Mouse (Mus musculus) forebrain, postnatal 0 days (tissue): ENCODE measurements at regions not wholly inside any gene's neighbourhood (a gene's known extent, or its start where the extent isn't known, plus 50 kb on each side); places are given as distances from the start of the nearest gene placed in this dataset.

ENCODE experiments used
- ATAC-seq: fragments of 200-750 bp; cut with Nextera tagmentation; 2 replicates; pipeline ENCODE4 v1.8.0; 2017; ENCODE audit warnings: mild to moderate bottlenecking, moderate library complexity
- DNase-seq: peaks from one replicate; pipeline ENCODE4 v3.0.0-alpha.2; 2015
- H3K27ac ChIP-seq: fragments of 300-500 bp; sonication (generic); 2 replicates; pipeline ENCODE4 v1.5.1; 2014; ENCODE audit warnings: low read depth, mild to moderate bottlenecking, antibody characterized with exemption, low read length, moderate library complexity, mixed read lengths
- H3K27me3 ChIP-seq: fragments of 300-500 bp; sonication (generic); 2 replicates; pipeline ENCODE4 v1.6.1; 2014; ENCODE audit warnings: mild to moderate bottlenecking, low read length, mixed read lengths; ENCODE audit not compliant: insufficient read depth
- H3K36me3 ChIP-seq: fragments of 300-500 bp; sonication (generic); 2 replicates; pipeline ENCODE4 v1.6.1; 2014; ENCODE audit warnings: mild to moderate bottlenecking, moderate library complexity; ENCODE audit not compliant: insufficient read depth
- H3K4me1 ChIP-seq: fragments of 300-500 bp; sonication (generic); 2 replicates; pipeline ENCODE4 v1.6.1; 2014; ENCODE audit warnings: antibody characterized with exemption; ENCODE audit not compliant: insufficient read depth
- H3K4me2 ChIP-seq: fragments of 300-500 bp; sonication (generic); 2 replicates; pipeline ENCODE4 v1.6.1; 2014; ENCODE audit warnings: low read depth, mild to moderate bottlenecking, moderate library complexity
- H3K4me3 ChIP-seq: fragments of 300-500 bp; sonication (generic); 2 replicates; pipeline ENCODE4 v1.5.1; 2014; ENCODE audit warnings: low read depth, low read length, mixed read lengths
- H3K9ac ChIP-seq: fragments of 300-500 bp; sonication (generic); 2 replicates; pipeline ENCODE4 v1.6.1; 2014; ENCODE audit warnings: mild to moderate bottlenecking
- H3K9me3 ChIP-seq: fragments of 300-500 bp; sonication (generic); 2 replicates; pipeline ENCODE4 v1.6.1; 2016; ENCODE audit warnings: low read length
- CTCF ChIP-seq: sonication (generic); IDR thresholded peaks from 2 replicates; pipeline ENCODE4 v1.5.1; 2016; ENCODE audit warnings: antibody characterized with exemption, control low read depth, low read depth
- WGBS: fragments of 180-500 bp; shearing (Covaris S2); extraction: QIAGEN DNeasy Blood & Tissue Kit; methylation state at CpG from one replicate; pipeline ENCODE4 v1.1.7; 2014; 5-methylcytosine and 5-hydroxymethylcytosine counted together

DNA sequence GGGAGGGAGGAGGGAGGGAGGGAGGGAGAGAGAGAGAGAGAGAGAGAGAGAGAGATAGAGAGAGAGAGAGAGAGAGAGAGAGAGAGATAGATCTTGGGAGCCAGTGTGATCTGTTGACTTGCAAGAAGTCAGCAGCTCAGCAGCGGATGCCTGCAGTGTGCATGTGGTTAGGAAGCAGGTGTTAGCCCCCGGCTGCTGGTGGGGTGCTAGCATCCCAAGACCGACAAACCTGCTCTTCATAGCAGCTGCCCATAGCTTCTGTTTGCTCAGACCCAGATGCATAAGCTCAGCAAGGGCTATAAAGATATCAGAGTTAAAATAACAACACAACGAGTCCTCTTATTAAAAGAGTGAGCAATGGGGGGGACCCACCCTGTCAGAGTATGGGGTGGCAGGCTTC lies 88.7 kb upstream of the Hdac4 start:
- 79% methylated on average over 4 of the region's 4 CpGs for WGBS
- Histone ChIP-seq H3K27ac (no peak overlapping the region), H3K4me1 (no peaks in the 10 kb centered on the region), H3K27me3 (no peaks in the 10 kb centered on the region), H3K4me2 (no peak overlapping the region), H3K9ac (no peak overlapping the region), H3K4me3 (no peak overlapping the region), H3K9me3 (no peaks in the 10 kb centered on the region), H3K36me3 (no peaks in the 10 kb centered on the region)
- DNase-seq (no peak), ATAC-seq (no peak)
- TF ChIP-seq CTCF, result no peak

DNA sequence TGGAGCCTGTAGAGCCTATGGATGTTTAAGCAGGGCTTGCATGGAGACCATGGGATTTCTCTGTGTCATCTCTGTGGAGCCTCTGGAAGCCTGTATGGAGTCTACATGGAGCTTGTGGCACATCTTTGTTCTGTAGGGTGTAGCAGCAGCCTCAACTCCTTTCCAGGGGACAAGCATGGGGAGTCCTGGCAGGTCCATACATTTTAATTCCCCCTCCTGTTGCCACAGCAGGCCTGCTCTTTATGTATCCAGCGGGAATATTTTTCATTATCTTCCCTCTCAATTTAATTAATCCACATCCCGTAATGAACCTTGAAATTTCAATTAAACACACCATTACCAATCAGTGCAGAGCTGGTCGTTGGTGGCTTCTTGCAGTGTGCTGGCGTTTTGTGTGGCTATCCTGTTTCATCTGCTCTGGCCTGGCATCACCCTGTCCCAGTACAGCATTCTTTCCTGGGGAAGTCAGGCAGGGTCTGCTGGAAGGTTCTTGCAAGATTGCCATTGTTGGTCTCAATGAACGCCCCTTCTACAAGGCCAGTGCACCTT lies 81.8 kb upstream of the Hdac4 start:
- Histone ChIP-seq H3K4me2 (no peak overlapping the region), H3K9me3 (no peaks in the 10 kb centered on the region), H3K27ac (no peak overlapping the region), H3K36me3 (no peaks in the 10 kb centered on the region), H3K4me1 (no peaks in the 10 kb centered on the region), H3K9ac (no peak overlapping the region), H3K27me3 (no peaks in the 10 kb centered on the region), H3K4me3 (no peak overlapping the region)
- ATAC-seq, result no peak
- no peak for DNase-seq
- TF ChIP-seq CTCF, result no peak
- 67% methylated on average over 5 of the region's 5 CpGs for WGBS

DNA sequence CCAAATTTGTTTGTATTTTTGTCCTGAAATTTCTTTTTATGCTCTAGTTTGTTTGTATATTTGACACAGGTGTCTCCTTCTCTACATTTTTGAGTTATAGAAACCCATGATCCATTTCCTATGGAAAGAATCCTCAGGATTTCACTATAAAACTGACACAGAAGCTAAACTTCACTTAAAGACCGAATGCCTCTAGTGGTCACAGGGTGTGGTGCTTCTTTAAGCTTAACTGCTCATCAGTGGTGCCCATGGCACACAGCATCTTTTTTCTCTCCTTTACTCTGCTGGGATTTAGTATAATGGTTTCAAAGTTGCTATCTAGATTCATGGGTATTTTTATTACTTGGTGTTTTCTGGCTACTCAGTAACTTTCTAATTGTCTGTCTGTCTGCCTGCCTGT lies 79.9 kb upstream of the Hdac4 start:
- no peak overlapping the region for H3K4me2 ChIP-seq
- no peak overlapping the region for H3K27ac ChIP-seq
- ATAC-seq, result no peak
- peak; percentile 40 for TF ChIP-seq CTCF
- no peak overlapping the region for H3K9ac ChIP-seq
- no peak overlapping the region for H3K4me3 ChIP-seq
- no peaks in the 10 kb centered on the region for H3K36me3 ChIP-seq
- no peaks in the 10 kb centered on the region for H3K27me3 ChIP-seq
- no peak for DNase-seq
- WGBS, result 69% methylated on average over 1 of the region's 1 CpGs
- no peaks in the 10 kb centered on the region for H3K4me1 ChIP-seq
- H3K9me3 ChIP-seq, result no peaks in the 10 kb centered on the region

DNA sequence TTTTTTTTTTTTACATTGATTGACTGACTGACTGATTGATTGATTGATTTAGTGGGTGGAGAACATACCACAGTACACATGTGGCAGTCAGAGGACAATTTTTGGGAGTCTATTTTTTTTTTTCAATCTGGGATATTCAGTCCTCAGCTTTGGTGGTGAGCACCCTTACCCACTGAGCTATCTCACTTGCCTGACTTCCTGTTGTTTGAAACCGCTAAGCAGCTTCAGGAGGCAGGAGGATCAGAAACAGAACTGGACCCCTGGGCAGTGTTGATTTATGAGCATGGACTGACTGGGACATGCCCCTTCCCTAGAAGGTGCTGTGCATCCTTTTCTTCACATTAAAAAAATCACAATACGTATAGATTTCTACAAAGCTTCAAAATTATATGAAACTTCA lies 78.3 kb upstream of the Hdac4 start:
- Histone ChIP-seq H3K27ac (no peak overlapping the region), H3K4me3 (no peak overlapping the region), H3K27me3 (no peaks in the 10 kb centered on the region), H3K4me1 (0 out of 2 replicates have a peak, but pooled peaks cover 4% of the 10 kb centered on the region), H3K36me3 (no peaks in the 10 kb centered on the region), H3K9me3 (no peaks in the 10 kb centered on the region), H3K4me2 (no peak overlapping the region), H3K9ac (no peak overlapping the region)
- ATAC-seq (no peak), DNase-seq (no peak)
- TF ChIP-seq CTCF, result no peak
- 91% methylated on average over 2 of the region's 2 CpGs for WGBS

DNA sequence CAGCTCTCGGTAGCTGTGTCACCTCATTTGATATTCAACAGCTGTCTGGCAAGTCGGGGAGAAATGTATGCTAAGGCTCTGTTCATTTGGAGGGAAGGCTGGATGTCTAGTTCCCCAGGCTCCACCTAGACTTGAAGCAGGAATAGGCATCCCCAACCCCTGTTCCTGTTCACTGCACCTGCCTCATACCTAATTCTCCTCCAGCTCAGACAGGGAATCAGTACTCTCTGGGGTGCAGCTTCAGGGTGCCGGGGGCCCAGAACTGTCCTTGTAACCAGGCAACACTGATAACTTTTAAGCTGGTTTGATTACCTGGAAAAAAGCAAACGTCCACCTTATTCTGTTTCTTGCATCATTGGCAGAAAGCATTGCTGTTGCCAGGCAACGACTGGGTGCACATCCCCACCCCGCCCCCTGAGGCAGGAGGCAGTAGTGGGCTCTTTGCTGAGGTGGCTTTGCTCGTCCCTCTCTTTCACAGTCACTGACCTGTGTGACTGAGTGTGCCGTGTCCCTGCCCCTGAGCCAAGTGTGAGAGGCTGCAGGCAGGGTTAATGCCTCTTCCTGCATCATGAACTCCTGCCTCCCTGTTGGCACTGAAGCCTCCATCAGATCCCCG lies 76.3 kb upstream of the Hdac4 start:
- H3K36me3 ChIP-seq, result no peaks in the 10 kb centered on the region
- WGBS, result 33% methylated on average over 9 of the region's 9 CpGs

DNA sequence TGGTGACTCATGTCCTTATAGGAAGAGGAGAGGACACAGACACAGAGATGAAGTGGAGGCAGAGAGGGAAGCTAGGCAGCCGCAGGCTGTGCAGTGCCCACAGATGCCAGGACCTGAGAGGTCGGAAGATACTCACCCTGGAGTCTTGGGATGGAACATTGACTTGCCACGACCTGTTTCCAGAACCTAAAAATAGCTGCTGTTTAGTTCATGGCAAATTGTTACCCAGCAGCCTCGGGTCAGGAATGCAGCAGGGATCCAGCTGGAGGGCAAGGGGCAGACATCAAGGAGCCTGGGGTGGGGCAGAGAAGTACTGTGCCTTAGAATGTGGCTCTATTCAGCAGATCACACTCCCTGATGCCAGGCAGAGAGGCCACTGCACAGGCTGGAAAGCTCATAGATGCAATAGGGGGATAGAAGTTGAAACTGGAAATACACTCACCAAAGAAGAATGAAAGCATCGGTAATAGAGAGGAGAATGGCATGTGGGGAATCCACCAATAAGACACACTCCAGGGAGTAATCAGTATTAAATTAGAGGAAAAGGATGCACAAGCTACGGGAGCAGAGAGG lies 75.1 kb upstream of the Hdac4 start:
- WGBS, result 70% methylated on average over 6 of the region's 6 CpGs
- no peak for TF ChIP-seq CTCF
- Histone ChIP-seq H3K4me3 (no peak overlapping the region), H3K4me1 (0 out of 2 replicates have a peak, but pooled peaks cover 4% of the 10 kb centered on the region), H3K36me3 (no peaks in the 10 kb centered on the region), H3K27me3 (no peaks in the 10 kb centered on the region), H3K4me2 (no peak overlapping the region), H3K9ac (no peak overlapping the region), H3K27ac (no peak overlapping the region), H3K9me3 (no peaks in the 10 kb centered on the region)
- ATAC-seq (no peak), DNase-seq (no peak)

More for the DNA sequence above, 76.3 kb upstream of the Hdac4 start:
- H3K27me3 ChIP-seq, result no peaks in the 10 kb centered on the region
- H3K4me3 ChIP-seq, result no peak overlapping the region
- H3K27ac ChIP-seq, result no peak overlapping the region
- peak; percentile 59; the same call in 1 of the 2 replicates for ATAC-seq
- no peaks in the 10 kb centered on the region for H3K9me3 ChIP-seq
- DNase-seq, result no peak
- H3K9ac ChIP-seq, result no peak overlapping the region
- 0 out of 2 replicates have a peak, but pooled peaks cover 4% of the 10 kb centered on the region for H3K4me1 ChIP-seq
- no peak overlapping the region for H3K4me2 ChIP-seq
- no peak for TF ChIP-seq CTCF

DNA sequence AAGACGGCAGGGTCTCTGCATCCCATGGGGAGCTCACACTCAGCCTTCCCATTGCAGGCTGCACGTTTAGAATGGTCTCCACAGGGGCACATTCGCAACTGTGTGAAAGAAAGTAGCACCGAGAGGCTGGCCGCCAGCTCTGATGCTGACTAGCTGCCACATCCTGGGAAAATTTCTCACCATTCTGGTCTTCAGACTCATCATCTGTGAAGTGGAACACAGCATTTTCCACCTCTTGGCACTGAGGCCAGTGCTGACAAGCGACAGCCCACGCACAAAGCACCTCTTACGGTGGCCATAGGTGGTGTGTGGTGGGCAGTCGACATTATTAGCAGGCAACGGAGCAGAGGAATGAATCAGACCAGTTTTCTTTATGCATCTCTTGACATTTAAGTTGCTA lies 74.0 kb upstream of the Hdac4 start:
- ATAC-seq, result no peak; the same call in 1 of the 2 replicates
- Histone ChIP-seq H3K9ac (no peak overlapping the region), H3K27ac (no peak overlapping the region), H3K4me1 (0 out of 2 replicates have a peak, but pooled peaks cover 4% of the 10 kb centered on the region), H3K4me2 (no peak overlapping the region), H3K9me3 (no peaks in the 10 kb centered on the region), H3K36me3 (no peaks in the 10 kb centered on the region), H3K4me3 (no peak overlapping the region), H3K27me3 (no peaks in the 10 kb centered on the region)
- TF ChIP-seq CTCF, result no peak
- WGBS, result 21% methylated on average over 10 of the region's 10 CpGs
- peak; percentile 14 for DNase-seq
